Mouse (Mus musculus) erythroid progenitor cell, adult 5-6 weeks (primary cell): ENCODE measurements at regions not wholly inside any gene's neighbourhood (a gene's known extent, or its start where the extent isn't known, plus 50 kb on each side); places are given as distances from the start of the nearest gene placed in this dataset.
"Not testable (repeated sequence)": the region's sequence is repeated elsewhere in the genome, so short reads cannot be mapped to it uniquely, and the experiment has no call there.

ENCODE experiments used
- ATAC-seq: replicated peaks from 2 replicates; pipeline ENCODE4 v1.8.0; 2016; ENCODE audit warnings: moderate number of reproducible peaks, mild to moderate bottlenecking, moderate TSS enrichment, inconsistent platforms; ENCODE audit not compliant: poor library complexity, low FRiP score, severe bottlenecking

GRCm38 (mm10) chr3:6107377-6108155 lies 357.0 kb downstream of the Gm8797 start:
- ATAC-seq, result no peak

- ATAC-seq, result no peak
Observed at GRCm38 (mm10) chr3:6118721-6119120, 368.1 kb downstream of the Gm8797 start.

GRCm38 (mm10) chr3:6135754-6136153 lies 385.1 kb downstream of the Gm8797 start:
- not testable (repeated sequence) for ATAC-seq

DNA sequence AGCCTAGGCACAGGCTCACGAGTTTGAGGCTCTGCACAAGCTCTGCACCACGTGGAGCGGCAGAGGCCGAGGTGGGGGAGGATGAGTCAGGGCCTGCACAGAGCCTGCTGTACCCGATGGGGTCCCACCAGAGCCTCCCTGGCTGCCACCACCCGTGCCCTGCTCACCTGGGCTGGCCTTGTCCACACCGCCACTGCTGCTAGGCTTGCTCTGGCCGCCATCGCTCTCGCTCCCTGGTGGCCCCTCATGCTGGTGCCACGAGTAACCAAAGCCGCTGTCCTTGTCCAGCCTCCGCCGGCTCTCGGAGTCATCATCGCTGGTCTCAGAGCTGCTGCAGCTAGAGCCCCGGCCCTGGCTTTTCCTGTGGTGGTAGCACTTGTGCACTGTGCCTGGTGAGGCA lies 386.8 kb downstream of the Gm8797 start:
- ATAC-seq, result 0 out of 2 replicates have a peak, but pooled peaks have one; percentile 30

GRCm38 (mm10) chr3:6173775-6174174 lies 423.2 kb downstream of the Gm8797 start:
- ATAC-seq, result no peak

- ATAC-seq, result no peak
Observed at GRCm38 (mm10) chr3:6182533-6182932, 431.9 kb downstream of the Gm8797 start.

DNA sequence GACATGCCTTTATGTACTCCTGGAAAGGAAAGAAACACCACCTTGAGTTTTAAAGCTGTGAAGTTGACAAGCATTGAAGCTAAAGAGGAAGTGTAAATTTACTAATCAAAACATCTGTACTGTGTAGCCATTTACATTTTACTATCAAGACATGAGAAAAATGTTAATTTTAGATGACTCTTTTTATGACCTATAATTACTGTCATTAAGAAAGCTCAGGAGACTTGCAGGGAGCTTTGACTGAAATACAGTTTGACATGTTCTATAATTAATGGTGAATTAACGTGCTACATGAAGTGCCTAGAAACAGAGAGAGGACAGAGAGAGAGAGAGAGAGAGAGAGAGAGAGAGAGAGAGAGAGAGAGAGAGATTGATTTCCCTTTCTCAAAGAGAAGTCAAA lies 432.8 kb downstream of the Gm8797 start:
- ATAC-seq, result no peak

- ATAC-seq, result no peak
Observed at GRCm38 (mm10) chr3:6204656-6205055, 415.6 kb downstream of the 1700008P02Rik start.

GRCm38 (mm10) chr3:6228685-6229084 lies 391.6 kb downstream of the 1700008P02Rik start:
- no peak for ATAC-seq
